Mouse (Mus musculus): ENCODE measurements around the gene Pgm2l1. TPM values are rescaled to one million over a fixed set of nuclear protein-coding genes. Genes with fewer than 3 reads are reported as not detected.

Gene Pgm2l1
- polyA plus RNA-seq, 1 experiment from 2014 or later: 0.76 TPM

DNA sequence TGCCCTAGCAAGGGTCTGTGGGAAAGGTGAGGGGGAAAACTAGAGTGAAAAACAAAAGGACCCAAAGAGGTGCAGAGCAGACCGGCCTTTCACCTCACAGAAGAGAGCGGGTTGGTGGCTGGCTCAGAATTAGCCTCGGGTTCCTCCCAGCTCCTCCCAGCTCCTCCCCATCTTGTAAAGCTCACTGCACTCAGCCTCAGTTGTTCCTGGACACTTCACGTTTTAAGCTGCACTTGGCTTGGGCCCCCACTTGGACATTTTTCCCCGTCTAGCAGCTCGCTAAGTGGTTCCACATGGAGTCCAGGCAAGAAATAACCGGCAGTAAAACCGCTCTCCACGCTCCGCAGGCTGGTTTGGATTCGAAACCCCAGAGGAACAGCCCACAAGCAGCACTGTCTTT is 61.4 kb downstream of the Pgm2l1 start:
- TF ChIP-seq CTCF (IDR thresholded peaks at IDR 0.05): no peak
- ATAC-seq (no peak), DNase-seq (ENCODE audit: low read depth, low spot score) (no peak)
- ChIA-PET POLR2A (no interaction called here), CTCF (no interaction called here)
- H3K27me3 ChIP-seq: no peaks in the 10 kb centered on the region
- in situ Hi-C loops (cut with MboI; ENCODE audit: low pct_unique_long_range_greater_than_20kb): no loop called here

DNA sequence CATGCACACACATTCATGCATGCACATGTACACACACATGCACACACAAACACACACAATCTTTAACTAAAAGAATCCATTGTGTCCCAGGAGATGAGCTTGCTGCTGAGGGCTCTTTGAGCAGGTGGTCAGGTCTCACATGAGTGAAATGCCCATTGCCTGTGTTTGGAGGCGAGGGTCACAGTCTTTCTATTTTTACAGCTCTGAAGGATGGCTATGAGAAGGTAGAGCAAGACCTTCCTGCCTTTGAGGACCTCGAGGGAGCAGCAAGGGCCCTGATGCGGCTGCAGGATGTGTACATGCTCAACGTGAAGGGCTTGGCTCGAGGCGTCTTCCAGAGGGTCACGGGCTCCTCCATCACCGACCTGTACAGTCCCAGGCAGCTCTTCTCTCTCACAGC is 66.4 kb downstream of the Pgm2l1 start:
- TF ChIP-seq CTCF (IDR thresholded peaks at IDR 0.05): no peak
- no peak for DNase-seq (ENCODE audit: low read depth, low spot score)
- ChIA-PET POLR2A (no interaction called here), CTCF (no interaction called here)
- no peaks in the 10 kb centered on the region for H3K27me3 ChIP-seq
- ATAC-seq: no peak
- in situ Hi-C loops (cut with MboI; ENCODE audit: low pct_unique_long_range_greater_than_20kb): no loop called here

DNA sequence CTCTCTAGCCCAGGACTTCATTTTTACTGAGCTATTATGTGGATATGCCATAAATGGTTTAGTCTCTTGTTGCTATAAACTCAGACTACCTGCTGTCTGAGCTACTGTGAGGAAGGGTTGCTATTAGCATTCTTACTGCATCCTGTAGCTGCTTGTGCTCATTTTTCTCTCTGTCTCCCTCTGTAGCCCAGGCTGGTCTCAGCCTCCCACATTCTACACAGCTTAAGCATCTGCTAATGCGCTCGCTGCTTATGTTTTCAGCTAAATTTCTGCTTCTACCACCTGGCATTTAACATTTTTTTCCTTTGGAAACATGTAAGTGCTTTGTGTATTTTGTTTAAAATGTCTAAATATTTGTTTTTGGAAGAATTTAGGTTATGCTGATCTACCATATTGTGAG is 68.6 kb downstream of the Pgm2l1 start:
- in situ Hi-C loops (cut with MboI; ENCODE audit: low pct_unique_long_range_greater_than_20kb): no loop called here
- CTCF ChIA-PET: no interaction called here
- H3K27me3 ChIP-seq: no peaks in the 10 kb centered on the region
- ATAC-seq (no peak), DNase-seq (ENCODE audit: low read depth, low spot score) (no peak)
- TF ChIP-seq CTCF (IDR thresholded peaks at IDR 0.05): no peak
- POLR2A ChIA-PET: no interaction called here

DNA sequence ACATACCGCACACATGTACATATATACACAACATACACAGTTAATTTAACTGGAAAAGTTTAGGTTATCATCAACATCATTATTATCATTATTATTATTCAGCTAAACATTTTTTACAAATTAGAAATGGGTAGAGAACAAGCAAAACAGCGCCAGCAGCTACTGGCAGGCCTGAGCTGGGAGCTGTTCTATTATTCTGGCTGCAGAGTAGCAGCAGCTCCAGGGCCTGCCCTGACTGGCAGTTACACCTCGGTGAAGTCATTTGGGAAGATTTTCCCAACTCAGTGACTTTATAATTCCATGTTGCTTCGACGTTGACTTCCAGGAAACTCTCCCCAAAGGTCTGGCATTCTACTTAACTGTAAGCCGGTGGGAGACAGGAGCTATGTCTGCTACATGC is 69.5 kb downstream of the Pgm2l1 start:
- CTCF ChIA-PET: no interaction called here
- H3K27me3 ChIP-seq: no peaks in the 10 kb centered on the region
- no peak for DNase-seq (ENCODE audit: low read depth, low spot score)
- in situ Hi-C loops (cut with MboI; ENCODE audit: low pct_unique_long_range_greater_than_20kb): no loop called here
- ATAC-seq: no peak
- POLR2A ChIA-PET: no interaction called here
- no peak for TF ChIP-seq CTCF (IDR thresholded peaks at IDR 0.05)

DNA sequence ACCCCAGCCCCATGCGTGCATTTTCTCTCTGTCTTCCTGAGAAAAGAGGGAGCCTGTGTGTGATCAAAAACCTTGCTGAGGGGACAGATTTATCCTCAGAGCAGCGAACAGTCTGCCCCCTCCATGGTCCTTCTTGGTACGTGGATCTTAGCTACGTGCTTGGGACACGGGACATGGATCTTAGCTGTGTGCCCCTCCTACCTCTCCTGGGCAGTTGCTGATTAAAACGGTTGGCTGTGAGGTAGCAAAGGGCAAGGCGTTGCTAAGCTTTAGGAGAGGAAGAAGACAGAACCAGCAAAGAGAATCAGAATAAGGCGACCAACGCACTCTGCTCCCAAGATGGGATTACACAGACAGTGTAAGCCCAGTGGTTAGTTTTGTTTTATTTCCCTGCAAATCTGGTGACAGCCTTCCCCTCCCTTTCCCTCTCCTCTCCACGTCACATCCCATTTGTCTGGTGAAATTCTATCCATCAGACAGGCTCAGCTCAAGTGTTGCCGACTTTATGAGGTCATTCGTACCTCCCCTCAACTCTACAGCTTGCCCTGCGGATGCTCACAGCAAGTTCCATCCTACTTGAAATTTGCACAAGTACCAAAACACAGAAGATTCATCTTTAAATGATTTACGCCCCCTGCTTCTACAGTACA is 71.8 kb downstream of the Pgm2l1 start:
- ChIA-PET CTCF (no interaction called here), POLR2A (no interaction called here)
- H3K27me3 ChIP-seq: no peaks in the 10 kb centered on the region
- DNase-seq (ENCODE audit: low read depth, low spot score) (no peak), ATAC-seq (no peak)
- no peak for TF ChIP-seq CTCF (IDR thresholded peaks at IDR 0.05)
- in situ Hi-C loops (cut with MboI; ENCODE audit: low pct_unique_long_range_greater_than_20kb): no loop called here

GRCm38 (mm10) chr7:100301390-100301789 is 74.2 kb downstream of the Pgm2l1 start:
- in situ Hi-C loops (cut with MboI; ENCODE audit: low pct_unique_long_range_greater_than_20kb): no loop called here
- CTCF ChIA-PET: interaction anchor here (0.9 kb wide), 1 partner anchor 28 kb away, joined by 3 read pairs; no protein-coding TSS in a partner anchor
- DNase-seq (ENCODE audit: low read depth, low spot score) (no peak), ATAC-seq (no peak)
- no peaks in the 10 kb centered on the region for H3K27me3 ChIP-seq
- POLR2A ChIA-PET: no interaction called here
- no peak for TF ChIP-seq CTCF (IDR thresholded peaks at IDR 0.05)

DNA sequence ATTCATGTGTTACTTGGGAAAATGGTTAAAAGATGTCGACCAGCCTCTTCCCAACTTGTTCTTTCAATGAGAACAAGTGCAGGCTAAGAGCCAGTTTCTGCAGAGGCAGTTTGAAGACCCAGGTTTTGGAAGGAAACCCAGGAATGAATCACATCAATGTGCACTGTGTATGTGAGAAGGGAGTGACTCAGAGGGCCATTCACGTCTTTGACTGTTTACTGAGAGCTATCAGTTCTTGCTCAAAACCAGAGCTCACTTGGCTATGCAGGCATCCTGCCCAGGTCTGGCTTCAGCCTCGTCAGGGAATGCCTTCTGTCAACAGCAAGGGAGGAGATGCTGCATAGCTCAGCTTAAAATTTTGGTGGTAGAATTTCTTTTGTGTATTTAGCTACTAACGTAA is 75.1 kb downstream of the Pgm2l1 start:
- POLR2A ChIA-PET: no interaction called here
- ATAC-seq (peak; percentile 44), DNase-seq (ENCODE audit: low read depth, low spot score) (peak; percentile 68)
- TF ChIP-seq CTCF (IDR thresholded peaks at IDR 0.05): no peak
- in situ Hi-C loops (cut with MboI; ENCODE audit: low pct_unique_long_range_greater_than_20kb): no loop called here
- no peaks in the 10 kb centered on the region for H3K27me3 ChIP-seq
- CTCF ChIA-PET: interaction anchor here (0.9 kb wide), 2 partner anchors 15 to 51 kb away, joined by 3 read pairs; no protein-coding TSS in a partner anchor

GRCm38 (mm10) chr7:100305894-100306293 is 78.7 kb downstream of the Pgm2l1 start:
- ChIA-PET CTCF (no interaction called here), POLR2A (no interaction called here)
- in situ Hi-C loops (cut with MboI; ENCODE audit: low pct_unique_long_range_greater_than_20kb): no loop called here
- H3K27me3 ChIP-seq: no peaks in the 10 kb centered on the region
- ATAC-seq (no peak), DNase-seq (ENCODE audit: low read depth, low spot score) (no peak)
- TF ChIP-seq CTCF (IDR thresholded peaks at IDR 0.05): no peak

- ChIA-PET POLR2A (no interaction called here), CTCF (no interaction called here)
- TF ChIP-seq CTCF (IDR thresholded peaks at IDR 0.05): no peak
- DNase-seq (ENCODE audit: low read depth, low spot score) (no peak), ATAC-seq (no peak)
- no peaks in the 10 kb centered on the region for H3K27me3 ChIP-seq
- in situ Hi-C loops (cut with MboI; ENCODE audit: low pct_unique_long_range_greater_than_20kb): no loop called here
Observed at GRCm38 (mm10) chr7:100307872-100308653, 80.9 kb downstream of the Pgm2l1 start.

DNA sequence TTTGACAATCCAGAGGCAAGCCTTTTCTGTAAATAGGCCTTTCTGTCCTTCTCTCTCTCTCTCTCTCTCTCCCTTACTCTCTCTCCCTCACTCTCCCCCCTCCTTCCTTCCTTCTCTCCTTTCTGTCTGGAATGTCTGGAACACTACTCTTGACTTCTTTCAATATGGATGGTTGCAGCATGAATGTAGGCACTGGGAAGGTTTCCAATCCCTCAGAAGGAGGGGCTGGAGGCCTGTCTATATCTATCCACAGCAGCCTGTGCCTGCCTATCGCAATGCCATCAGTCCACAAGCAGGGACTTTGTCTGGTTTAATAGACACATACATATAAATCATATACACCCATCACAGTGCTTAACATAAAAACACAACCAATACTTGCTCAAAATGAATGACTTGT is 82.0 kb downstream of the Pgm2l1 start:
- H3K27me3 ChIP-seq: no peaks in the 10 kb centered on the region
- ATAC-seq (no peak), DNase-seq (ENCODE audit: low read depth, low spot score) (no peak)
- no peak for TF ChIP-seq CTCF (IDR thresholded peaks at IDR 0.05)
- in situ Hi-C loops (cut with MboI; ENCODE audit: low pct_unique_long_range_greater_than_20kb): no loop called here
- POLR2A ChIA-PET: no interaction called here
- CTCF ChIA-PET: no interaction called here

- ChIA-PET CTCF (no interaction called here), POLR2A (no interaction called here)
- in situ Hi-C loops (cut with MboI; ENCODE audit: low pct_unique_long_range_greater_than_20kb): no loop called here
- H3K27me3 ChIP-seq: no peaks in the 10 kb centered on the region
- DNase-seq (ENCODE audit: low read depth, low spot score) (no peak), ATAC-seq (no peak)
- TF ChIP-seq CTCF (IDR thresholded peaks at IDR 0.05): no peak
Observed at GRCm38 (mm10) chr7:100309679-100310078, 82.5 kb downstream of the Pgm2l1 start.

- POLR2A ChIA-PET: no interaction called here
- H3K27me3 ChIP-seq: no peaks in the 10 kb centered on the region
- no peak for TF ChIP-seq CTCF (IDR thresholded peaks at IDR 0.05)
- no peak for DNase-seq (ENCODE audit: low read depth, low spot score)
- no peak for ATAC-seq
- in situ Hi-C loops (cut with MboI; ENCODE audit: low pct_unique_long_range_greater_than_20kb): no loop called here
- CTCF ChIA-PET: no interaction called here
Observed at GRCm38 (mm10) chr7:100310290-100310689, 83.1 kb downstream of the Pgm2l1 start.

All from Patski (cell line).